Mouse (Mus musculus): ENCODE results near the gene Bckdha. TPM values are rescaled to one million over a fixed set of nuclear protein-coding genes. Genes with fewer than 3 reads are reported as not detected.

Gene Bckdha
- polyA plus RNA-seq, 1 experiment from 2014 or later, result 47.0 TPM

Other genes starting within 250 kb of the Bckdha start
- gene Cxcl17, start 246.1 kb downstream of the Bckdha start, polyA plus RNA-seq (2014; fragmentation: Nextera tagmentation; extraction: Ambion mirVana), result 0.85 and 1.9 TPM in 2 replicates
- gene Ceacam1, start 181.4 kb downstream of the Bckdha start, polyA plus RNA-seq (2014; fragmentation: Nextera tagmentation; extraction: Ambion mirVana), result 2.2 and 6.3 TPM in 2 replicates
- 0.19 TPM in 1 of 2 replicates, not detected in the other for gene Ceacam2, start 119.1 kb downstream of the Bckdha start, polyA plus RNA-seq (2014; fragmentation: Nextera tagmentation; extraction: Ambion mirVana)
- not detected in 2 replicates for gene Erich4, start 43.1 kb downstream of the Bckdha start, polyA plus RNA-seq (2014; fragmentation: Nextera tagmentation; extraction: Ambion mirVana)
- gene Dmac2, start 39.6 kb downstream of the Bckdha start, polyA plus RNA-seq (2014; fragmentation: Nextera tagmentation; extraction: Ambion mirVana), result 27.9 and 30.3 TPM in 2 replicates
- 5.6 and 5.8 TPM in 2 replicates for gene B3gnt8, start 32.3 kb downstream of the Bckdha start, polyA plus RNA-seq (2014; fragmentation: Nextera tagmentation; extraction: Ambion mirVana)
- gene Exosc5, start 183 bp upstream of the Bckdha start, polyA plus RNA-seq (2014; fragmentation: Nextera tagmentation; extraction: Ambion mirVana), result 62.3 and 65.1 TPM in 2 replicates
- 1.9 and 3.0 TPM in 2 replicates for gene Tmem91, start 16.2 kb upstream of the Bckdha start, polyA plus RNA-seq (2014; fragmentation: Nextera tagmentation; extraction: Ambion mirVana)
- 25.1 and 27.5 TPM in 2 replicates for gene B9d2, start 21.8 kb upstream of the Bckdha start, polyA plus RNA-seq (2014; fragmentation: Nextera tagmentation; extraction: Ambion mirVana)
- gene Tgfb1, start 28.0 kb upstream of the Bckdha start, polyA plus RNA-seq (2014; fragmentation: Nextera tagmentation; extraction: Ambion mirVana), result 3.0 and 3.9 TPM in 2 replicates
- gene Ccdc97, start 60.1 kb upstream of the Bckdha start, polyA plus RNA-seq (2014; fragmentation: Nextera tagmentation; extraction: Ambion mirVana), result 25.1 and 28.0 TPM in 2 replicates
- gene Hnrnpul1, start 95.8 kb upstream of the Bckdha start, polyA plus RNA-seq (2014; fragmentation: Nextera tagmentation; extraction: Ambion mirVana), result 65.9 and 71.9 TPM in 2 replicates
- 114 and 116 TPM in 2 replicates for gene Axl, start 129.7 kb upstream of the Bckdha start, polyA plus RNA-seq (2014; fragmentation: Nextera tagmentation; extraction: Ambion mirVana)
- gene Cyp2s1, start 157.9 kb upstream of the Bckdha start, polyA plus RNA-seq (2014; fragmentation: Nextera tagmentation; extraction: Ambion mirVana), result 4.1 TPM in 2 replicates
- gene Cyp2b10, start 238.6 kb upstream of the Bckdha start, polyA plus RNA-seq (2014; fragmentation: Nextera tagmentation; extraction: Ambion mirVana), result not detected in 2 replicates

Data from embryonic facial prominence, embryonic 14.5 days (tissue).